In the genomic region with DNA sequence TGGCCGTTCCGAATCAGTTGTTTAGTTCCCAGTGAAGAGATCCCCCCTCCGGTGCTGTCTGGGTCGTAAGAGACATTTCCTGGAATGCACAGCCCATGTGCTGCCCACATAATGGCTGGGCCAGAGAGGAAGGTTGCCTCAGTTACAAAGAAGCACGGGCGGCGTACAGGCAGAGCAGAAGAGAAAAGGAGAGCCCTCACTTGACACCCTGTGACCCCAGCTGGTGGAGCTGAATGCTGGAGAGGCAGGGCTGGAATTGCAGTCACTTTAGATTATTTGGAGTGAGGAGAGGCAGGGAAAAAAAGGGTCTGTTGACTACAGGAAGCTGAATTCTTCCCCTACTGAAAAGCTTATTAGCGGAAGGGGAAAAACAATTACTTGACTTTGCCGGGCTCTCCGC, we compare ENCODE assay signal across 11 mouse cellular contexts.
DNase-seq lines count a peak whose midpoint lies in the region; ATAC-seq and TF ChIP-seq lines count a peak whose summit lies in the region.
"Had no signal": no experiment of that assay in that cellular context is flagged by ENCODE, and none has a peak within 500 bp of the region (broad histone marks: within the 10 kb centered on the region; RNA-seq: fewer than 3 reads in every experiment).

No protein-coding gene starts in this region.

- TF ChIP-seq EP300 in heart, postnatal 0 days (IDR thresholded peaks at IDR 0.05; ENCODE audit: low read depth), result no peak
- TF ChIP-seq EP300 in stomach, postnatal 0 days (optimal IDR thresholded peaks at IDR 0.05), result no peak

- no peak overlapping the region for H3K4me3 ChIP-seq in heart, postnatal 0 days (ENCODE audit: low read depth, low read length)
- no peak overlapping the region for H3K4me3 ChIP-seq in stomach, embryonic 14.5 days (ENCODE audit: low read depth, low read length)
- no peak overlapping the region for H3K4me3 ChIP-seq in stomach, postnatal 0 days (ENCODE audit: low read depth, low read length)
- H3K4me3 ChIP-seq in intestine, embryonic 16.5 days (ENCODE audit: low read length), result no peak overlapping the region

- no peak overlapping the region for H3K9ac ChIP-seq in heart, postnatal 0 days (replicated peaks; ENCODE audit: low read depth, low read length)
- H3K9ac ChIP-seq in stomach, embryonic 14.5 days (replicated peaks; ENCODE audit: low read depth, low read length), result no peak overlapping the region
- H3K9ac ChIP-seq in stomach, postnatal 0 days (ENCODE audit: low read length), result no peak overlapping the region
- 0 out of 2 replicates have a peak overlapping the region, but pooled peaks have one; percentile 4 for H3K9ac ChIP-seq in intestine, embryonic 16.5 days (ENCODE audit: low read depth, low read length)

- H3K4me1 ChIP-seq in heart, postnatal 0 days (ENCODE audit: control insufficient read depth, insufficient read depth), result peaks cover 22% of the 10 kb centered on the region; the same call in 1 of the 2 replicates
- H3K4me1 ChIP-seq in stomach, embryonic 14.5 days (ENCODE audit: control insufficient read depth, insufficient read depth, low read length), result peaks cover 81% of the 10 kb centered on the region
- H3K4me1 ChIP-seq in stomach, postnatal 0 days (replicated peaks; ENCODE audit: control insufficient read depth, insufficient read depth), result peaks cover 19% of the 10 kb centered on the region
- peaks cover 56% of the 10 kb centered on the region for H3K4me1 ChIP-seq in intestine, embryonic 16.5 days (ENCODE audit: control insufficient read depth, insufficient read depth, low read length)

- no peak for ATAC-seq in heart, postnatal 0 days (ENCODE audit: insufficient read depth, low read depth)
- no peak for ATAC-seq in stomach, embryonic 14.5 days (ENCODE audit: insufficient number of reproducible peaks, insufficient read depth, low FRiP score, low read depth)
- ATAC-seq in stomach, postnatal 0 days (ENCODE audit: low FRiP score, low TSS enrichment), result no peak
- ATAC-seq in intestine, embryonic 16.5 days, result no peak

- DNase-seq in heart, postnatal 0 days (ENCODE audit: low spot score), result no peak
- no peak for DNase-seq in heart, postnatal 4 days
- DNase-seq in stomach, postnatal 0 days (ENCODE audit: low spot score), result no peak
- peak; percentile 26 for DNase-seq in yolk sac, embryonic 10.5 days (ENCODE audit: low spot score)
- no peak for DNase-seq in adrenal gland, adult 8-10 months
- no peak for DNase-seq in cerebellum, adult 8-10 months
- DNase-seq: adrenal gland, postnatal 25 days; right cerebral cortex, postnatal 14 days; thymus, postnatal 4 days had no signal

- peak overlapping the region; percentile 17; the same call in 1 of the 2 replicates for H3K4me2 ChIP-seq in heart, postnatal 0 days (ENCODE audit: low read depth, low read length)
- no peak overlapping the region for H3K4me2 ChIP-seq in stomach, embryonic 14.5 days (replicated peaks; ENCODE audit: low read depth, low read length)
- no peak overlapping the region for H3K4me2 ChIP-seq in stomach, postnatal 0 days (replicated peaks; ENCODE audit: low read depth)
- no peak overlapping the region for H3K4me2 ChIP-seq in intestine, embryonic 16.5 days (ENCODE audit: low read depth, low read length)

- no peak for TF ChIP-seq CTCF in heart, postnatal 0 days (IDR thresholded peaks at IDR 0.05; ENCODE audit: low read depth)
- TF ChIP-seq CTCF in stomach, postnatal 0 days (IDR thresholded peaks at IDR 0.05; ENCODE audit: low read depth), result no peak

- H3K27me3 ChIP-seq in heart, postnatal 0 days (ENCODE audit: control insufficient read depth, insufficient read depth, low read length), result no peaks in the 10 kb centered on the region
- no peaks in the 10 kb centered on the region for H3K27me3 ChIP-seq in stomach, embryonic 14.5 days (ENCODE audit: control insufficient read depth, insufficient read depth, low read length)
- H3K27me3 ChIP-seq in stomach, postnatal 0 days (ENCODE audit: control insufficient read depth, insufficient read depth, low read length), result no peaks in the 10 kb centered on the region
- no peaks in the 10 kb centered on the region for H3K27me3 ChIP-seq in intestine, embryonic 16.5 days (replicated peaks; ENCODE audit: control insufficient read depth, insufficient read depth, low read length)

- WGBS in heart, postnatal 0 days, result 36% methylated on average over 10 of the region's 10 CpGs
- 29% methylated on average over 10 of the region's 10 CpGs for WGBS in stomach, embryonic 14.5 days
- 56% methylated on average over 10 of the region's 10 CpGs for WGBS in stomach, postnatal 0 days
- WGBS in intestine, embryonic 16.5 days, result 43% methylated on average over 10 of the region's 10 CpGs

- no peaks in the 10 kb centered on the region for H3K36me3 ChIP-seq in heart, postnatal 0 days (replicated peaks; ENCODE audit: control insufficient read depth, insufficient read depth, low read length)
- no peaks in the 10 kb centered on the region for H3K36me3 ChIP-seq in stomach, embryonic 14.5 days (ENCODE audit: control insufficient read depth, insufficient read depth, low read length)
- no peaks in the 10 kb centered on the region for H3K36me3 ChIP-seq in stomach, postnatal 0 days (ENCODE audit: control insufficient read depth, insufficient read depth, low read length)
- no peaks in the 10 kb centered on the region for H3K36me3 ChIP-seq in intestine, embryonic 16.5 days (ENCODE audit: control insufficient read depth, insufficient read depth, low read length)

- H3K9me3 ChIP-seq in heart, postnatal 0 days (replicated peaks; ENCODE audit: control insufficient read depth, low read length), result no peaks in the 10 kb centered on the region
- no peaks in the 10 kb centered on the region for H3K9me3 ChIP-seq in stomach, embryonic 14.5 days (ENCODE audit: control insufficient read depth, low read depth, low read length)
- H3K9me3 ChIP-seq in stomach, postnatal 0 days (ENCODE audit: control insufficient read depth, low read length), result no peaks in the 10 kb centered on the region
- no peaks in the 10 kb centered on the region for H3K9me3 ChIP-seq in intestine, embryonic 16.5 days (ENCODE audit: control insufficient read depth, low read length)

- H3K27ac ChIP-seq in heart, postnatal 0 days (ENCODE audit: low read depth), result peak overlapping the region; percentile 53
- H3K27ac ChIP-seq in stomach, embryonic 14.5 days (ENCODE audit: low read length), result peak overlapping the region; percentile 45; the same call in 1 of the 2 replicates
- no peak overlapping the region for H3K27ac ChIP-seq in stomach, postnatal 0 days (replicated peaks)
- H3K27ac ChIP-seq in intestine, embryonic 16.5 days (ENCODE audit: low read length), result 0 out of 2 replicates have a peak overlapping the region, but pooled peaks have one; percentile 0
